Mouse (Mus musculus): ENCODE results near the gene Olfr1333.
"Not testable (repeated sequence)": the region's sequence is repeated elsewhere in the genome, so short reads cannot be mapped to it uniquely, and the experiment has no call there.

The Olfr1333 gene

GRCm38 (mm10) chr4:118836179-118836578, at the start of gene Olfr1333:
Gene Olfr1333, minus strand, starts transcription at chr4:118836279.
- no peak for DNase-seq

- no peak for DNase-seq
Measured at GRCm38 (mm10) chr4:118867566-118867965, 31.5 kb upstream of the Olfr1333 start.

GRCm38 (mm10) chr4:118864349-118864748, 28.3 kb upstream of the Olfr1333 start, which contains the start of gene Olfr1331:
Gene Olfr1331, plus strand, starts transcription at chr4:118864649.
- no peak for DNase-seq

GRCm38 (mm10) chr4:118862704-118863103, 26.6 kb upstream of the Olfr1333 start:
- DNase-seq: no peak

- no peak for DNase-seq
Measured at GRCm38 (mm10) chr4:118861791-118862190, 25.7 kb upstream of the Olfr1333 start.

- DNase-seq: no peak
Measured at GRCm38 (mm10) chr4:118818921-118819320, 17.2 kb downstream of the Olfr1333 start.

GRCm38 (mm10) chr4:118809844-118810243, 26.2 kb downstream of the Olfr1333 start, which contains the start of gene Olfr1335:
Gene Olfr1335, minus strand, starts transcription at chr4:118809944.
- no peak for DNase-seq

- not testable (repeated sequence) for DNase-seq
Measured at GRCm38 (mm10) chr4:118792796-118793195, 43.3 kb downstream of the Olfr1333 start.

GRCm38 (mm10) chr4:118782486-118782885, 53.6 kb downstream of the Olfr1333 start, which contains the start of gene Olfr1337:
Gene Olfr1337, minus strand, starts transcription at chr4:118782586.
- no peak for DNase-seq

Measured in kidney, postnatal 14 days (tissue).